Mouse (Mus musculus) intestine, embryonic 14.5 days (tissue): ENCODE data around the gene Gm7978. TPM values are rescaled to one million over a fixed set of nuclear protein-coding genes. Genes with fewer than 3 reads are reported as not detected.
"Not testable (repeated sequence)": the region's sequence is repeated elsewhere in the genome, so short reads cannot be mapped to it uniquely, and the experiment has no call there.

Experiments
- ATAC-seq: fragments of 200-750 bp; cut with Nextera tagmentation; replicated peaks from 2 replicates; pipeline ENCODE4 v1.8.0; 2017; ENCODE audit warnings: low read depth, moderate number of reproducible peaks, moderate TSS enrichment, moderate library complexity; ENCODE audit not compliant: low FRiP score, low TSS enrichment
- DNase-seq: peaks from one replicate; pipeline ENCODE4 v3.0.0-alpha.2; 2018; ENCODE audit warnings: low spot score
- H3K27ac ChIP-seq: fragments of 300-500 bp; sonication (generic); 2 replicates; pipeline ENCODE4 v1.5.1; 2014; ENCODE audit warnings: low read depth, mild to moderate bottlenecking, control low read depth
- H3K27me3 ChIP-seq: fragments of 300-500 bp; sonication (generic); replicated peaks from 2 replicates; pipeline ENCODE4 v1.6.1; 2014; ENCODE audit warnings: low read length, control low read depth; ENCODE audit not compliant: control insufficient read depth, insufficient read depth
- H3K36me3 ChIP-seq: fragments of 300-500 bp; sonication (generic); 2 replicates; pipeline ENCODE4 v1.6.1; 2014; ENCODE audit warnings: low read length, control low read depth; ENCODE audit not compliant: control insufficient read depth, insufficient read depth
- H3K4me1 ChIP-seq: fragments of 300-500 bp; sonication (generic); replicated peaks from 2 replicates; pipeline ENCODE4 v1.6.1; 2014; ENCODE audit warnings: low read length, control low read depth, mixed read lengths; ENCODE audit not compliant: control insufficient read depth, insufficient read depth
- H3K4me2 ChIP-seq: fragments of 300-500 bp; sonication (generic); 2 replicates; pipeline ENCODE4 v1.6.1; 2014; ENCODE audit warnings: low read length
- H3K4me3 ChIP-seq: fragments of 300-500 bp; sonication (generic); 2 replicates; pipeline ENCODE4 v1.5.1; 2014; ENCODE audit warnings: low read depth, low read length, control low read depth, mixed read lengths
- H3K9ac ChIP-seq: fragments of 300-500 bp; sonication (generic); 2 replicates; pipeline ENCODE4 v1.6.1; 2014; ENCODE audit warnings: mild to moderate bottlenecking, low read length
- H3K9me3 ChIP-seq: fragments of 300-500 bp; sonication (generic); 2 replicates; pipeline ENCODE4 v1.6.1; 2016; ENCODE audit warnings: low read length, control low read depth; ENCODE audit not compliant: control insufficient read depth
- WGBS: fragments of 180-500 bp; shearing (Covaris S2); extraction: QIAGEN DNeasy Blood & Tissue Kit; methylation state at CpG from one replicate; pipeline ENCODE4 v1.1.7; 2014; 5-methylcytosine and 5-hydroxymethylcytosine counted together
- polyA plus RNA-seq: library from polyadenylated mRNA; unstranded; fragments of >200 nt; fragmentation: Nextera tagmentation; extraction: Ambion mirVana; gene quantifications from 2 replicates; pipeline ENCODE4 v1.2.1, GENCODE M21; 2014

The Gm7978 gene
- not detected in 2 replicates for polyA plus RNA-seq

DNA sequence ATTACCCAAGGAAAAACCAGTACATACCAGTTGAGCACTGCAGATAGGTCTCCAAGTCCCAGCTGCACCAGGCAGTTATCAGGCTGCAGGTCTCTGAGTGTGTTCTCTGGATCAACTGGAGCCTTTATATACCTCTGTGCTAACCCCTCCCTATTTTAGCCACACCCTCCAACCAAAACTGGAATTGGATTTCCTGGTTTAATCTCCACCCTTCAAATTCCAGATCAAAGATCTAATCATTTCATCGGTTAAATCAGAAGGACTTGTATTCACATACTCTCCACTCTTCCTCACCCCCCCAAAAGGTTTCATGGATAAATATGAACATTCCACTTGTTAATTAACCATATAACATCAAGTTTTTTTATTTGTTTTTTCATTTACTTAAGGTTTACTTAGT lies at the start of gene Gm7978:
TSS of gene Gm7978 (minus strand) at position 101 of the 400 bp plus-strand sequence.
- ATAC-seq, H3K4me1 ChIP-seq, H3K4me2 ChIP-seq, H3K9me3 ChIP-seq, H3K4me3 ChIP-seq, H3K27me3 ChIP-seq, DNase-seq, H3K36me3 ChIP-seq, H3K9ac ChIP-seq, H3K27ac ChIP-seq: not testable (repeated sequence)
- WGBS = no CpG with 5 or more reads among the region's 1 CpGs

DNA sequence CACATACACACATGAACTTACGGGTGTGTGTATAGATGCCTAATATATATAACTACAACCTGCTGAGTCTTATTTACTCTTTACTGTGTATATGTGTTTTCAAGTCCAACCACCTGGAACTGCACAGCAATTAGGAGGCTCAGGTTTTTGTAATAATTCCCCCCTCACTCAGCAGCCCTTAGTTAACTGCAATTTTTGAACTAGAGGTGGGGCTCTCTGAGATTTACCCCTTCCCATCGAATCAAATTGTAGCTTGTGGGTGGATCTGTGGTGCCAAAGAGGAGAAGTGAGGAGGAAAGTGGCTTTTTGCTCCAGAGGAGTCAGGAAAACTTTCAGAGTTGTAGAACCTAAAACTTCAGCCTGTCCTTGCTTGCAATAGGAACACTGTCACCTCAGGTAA lies 39.7 kb upstream of the Gm7978 start, which contains the start of gene E330014E10Rik:
TSS of gene E330014E10Rik (plus strand) at position 301 of the 400 bp plus-strand sequence.
- H3K27me3 ChIP-seq, H3K9me3 ChIP-seq, H3K9ac ChIP-seq, ATAC-seq, H3K36me3 ChIP-seq, H3K27ac ChIP-seq, H3K4me1 ChIP-seq, DNase-seq, H3K4me3 ChIP-seq, H3K4me2 ChIP-seq: not testable (repeated sequence)
- WGBS = no CpG with 5 or more reads among the region's 2 CpGs

DNA sequence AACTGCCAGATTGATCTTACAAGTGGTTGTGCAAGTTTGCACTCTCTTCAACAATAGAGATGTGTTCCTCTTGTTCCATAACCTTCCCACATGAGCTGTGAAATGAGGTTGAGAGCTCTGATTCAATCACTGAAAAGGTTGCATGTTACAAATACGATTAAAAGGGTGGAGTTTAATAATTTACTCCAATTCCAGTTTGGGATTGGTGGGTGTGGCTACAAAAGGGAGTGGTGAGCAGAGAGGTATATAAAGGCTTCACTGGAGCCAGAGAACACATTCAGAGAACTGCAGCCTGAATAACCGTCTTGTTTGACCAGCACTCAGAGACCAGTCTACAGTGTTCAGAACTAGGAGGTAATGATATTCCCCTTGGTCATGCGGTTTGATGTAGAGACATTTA lies 5.7 kb upstream of the Gm7978 start, which contains the start of gene Gm7982:
TSS of gene Gm7982 (plus strand) at position 301 of the 400 bp plus-strand sequence.
- WGBS = no CpG with 5 or more reads among the region's 3 CpGs
- ATAC-seq, H3K4me1 ChIP-seq, H3K9me3 ChIP-seq, H3K36me3 ChIP-seq, H3K9ac ChIP-seq, H3K27ac ChIP-seq, DNase-seq, H3K4me2 ChIP-seq, H3K4me3 ChIP-seq, H3K27me3 ChIP-seq: not testable (repeated sequence)

Other genes starting within 250 kb of the Gm7978 start
- gene Gm3286, start 225.4 kb downstream of the Gm7978 start, polyA plus RNA-seq = not detected in 2 replicates
- not detected in 2 replicates for gene Gm7971, start 141.3 kb downstream of the Gm7978 start, polyA plus RNA-seq
- gene Gm7982, start 5.8 kb upstream of the Gm7978 start, polyA plus RNA-seq = not detected in 2 replicates
- gene E330014E10Rik, start 39.8 kb upstream of the Gm7978 start, polyA plus RNA-seq = not detected in 2 replicates
- 42.9 and 43.7 TPM in 2 replicates for gene Cxcl13, start 220.8 kb upstream of the Gm7978 start, polyA plus RNA-seq